Mouse (Mus musculus) limb, embryonic 13.5 days (tissue): ENCODE results near the gene Tfdp1. TPM values are rescaled to one million over a fixed set of nuclear protein-coding genes. Genes with fewer than 3 reads are reported as not detected.

Experiments
- polyA plus RNA-seq: library from polyadenylated mRNA; unstranded; fragments of >200 nt; fragmentation: Nextera tagmentation; extraction: Ambion mirVana; gene quantifications from 2 replicates; pipeline ENCODE4 v1.2.1, GENCODE M21; 2015

The Tfdp1 gene
- polyA plus RNA-seq, 1 experiment from 2014 or later, result 161 TPM

Other genes with a start within 250 kb of the Tfdp1 start
- 47.5 and 48.2 TPM in 2 replicates for gene Pcid2, start 233.3 kb upstream of the Tfdp1 start, polyA plus RNA-seq
- gene Cul4a, start 233.1 kb upstream of the Tfdp1 start, polyA plus RNA-seq, result 106 and 107 TPM in 2 replicates
- 247 and 255 TPM in 2 replicates for gene Lamp1, start 179.6 kb upstream of the Tfdp1 start, polyA plus RNA-seq
- 16.6 and 16.9 TPM in 2 replicates for gene Grtp1, start 138.1 kb upstream of the Tfdp1 start, polyA plus RNA-seq
- 1.0 and 1.4 TPM in 2 replicates for gene Adprhl1, start 84.6 kb upstream of the Tfdp1 start, polyA plus RNA-seq
- 29.7 and 31.5 TPM in 2 replicates for gene Dcun1d2, start 50.6 kb upstream of the Tfdp1 start, polyA plus RNA-seq
- 49.3 and 58.4 TPM in 2 replicates for gene Tmco3, start 50.6 kb upstream of the Tfdp1 start, polyA plus RNA-seq
- gene Atp4b, start 58.1 kb downstream of the Tfdp1 start, polyA plus RNA-seq, result not detected in 2 replicates
- 0.01 TPM in 1 of 2 replicates, not detected in the other for gene Grk1, start 66.3 kb downstream of the Tfdp1 start, polyA plus RNA-seq
- gene Tmem255b, start 96.4 kb downstream of the Tfdp1 start, polyA plus RNA-seq, result 0.28 and 0.29 TPM in 2 replicates
- gene Gas6, start 155.7 kb downstream of the Tfdp1 start, polyA plus RNA-seq, result 19.3 and 19.9 TPM in 2 replicates
- gene 1700029H14Rik, start 223.7 kb downstream of the Tfdp1 start, polyA plus RNA-seq, result not detected in 2 replicates